Comparison of ENCODE assay signal across 20 mouse cellular contexts in genomic region chr7:84348145-84348911, GRCm38 (mm10).
A peak's percentile ranks its signal among the peaks of the same experiment; 100 is the strongest.
DNase-seq lines count a peak whose midpoint lies in the region; ATAC-seq and TF ChIP-seq lines count a peak whose summit lies in the region.
"Had no signal": no experiment of that assay in that cellular context is flagged by ENCODE, and none has a peak within 500 bp of the region (broad histone marks: within the 10 kb centered on the region; RNA-seq: fewer than 3 reads in every experiment).

No protein-coding gene starts in this region.

- peaks cover 49% of the 10 kb centered on the region for H3K36me3 ChIP-seq in forebrain, postnatal 0 days (ENCODE audit: insufficient read depth)
- H3K36me3 ChIP-seq in forebrain, embryonic 10.5 days (replicated peaks), result peaks cover 89% of the 10 kb centered on the region
- H3K36me3 ChIP-seq in hindbrain, embryonic 14.5 days (replicated peaks; ENCODE audit: control insufficient read depth, insufficient read depth), result peaks cover 49% of the 10 kb centered on the region
- peaks cover 60% of the 10 kb centered on the region for H3K36me3 ChIP-seq in hindbrain, embryonic 12.5 days

- 0 out of 2 replicates have a peak, but pooled peaks cover 3% of the 10 kb centered on the region for H3K4me1 ChIP-seq in forebrain, postnatal 0 days (ENCODE audit: insufficient read depth)
- no peaks in the 10 kb centered on the region for H3K4me1 ChIP-seq in forebrain, embryonic 10.5 days
- no peaks in the 10 kb centered on the region for H3K4me1 ChIP-seq in hindbrain, embryonic 14.5 days (replicated peaks; ENCODE audit: control insufficient read depth, insufficient read depth, low read length)
- H3K4me1 ChIP-seq in hindbrain, embryonic 12.5 days, result no peaks in the 10 kb centered on the region
- H3K4me1 ChIP-seq: embryonic facial prominence, embryonic 10.5 days; embryonic facial prominence, embryonic 12.5 days; forebrain, embryonic 12.5 days had no signal

- H3K27ac ChIP-seq in forebrain, postnatal 0 days (ENCODE audit: low read depth, low read length), result no peak overlapping the region
- H3K27ac ChIP-seq in forebrain, embryonic 10.5 days, result no peak overlapping the region
- 0 out of 2 replicates have a peak overlapping the region, but pooled peaks have one; percentile 26 for H3K27ac ChIP-seq in hindbrain, embryonic 14.5 days
- H3K27ac ChIP-seq in hindbrain, embryonic 12.5 days, result no peak overlapping the region
- peak overlapping the region; percentile 51 for H3K27ac ChIP-seq in layer of hippocampus, adult 2 months
- H3K27ac ChIP-seq: embryonic facial prominence, embryonic 10.5 days; embryonic facial prominence, embryonic 12.5 days; forebrain, embryonic 12.5 days; forebrain, embryonic 15.5 days had no signal

- 76% methylated on average over 9 of the region's 9 CpGs for WGBS in forebrain, postnatal 0 days
- 92% methylated on average over 9 of the region's 9 CpGs for WGBS in forebrain, embryonic 10.5 days
- 82% methylated on average over 9 of the region's 9 CpGs for WGBS in hindbrain, embryonic 14.5 days
- 88% methylated on average over 9 of the region's 9 CpGs for WGBS in hindbrain, embryonic 12.5 days

- H3K27me3 ChIP-seq in forebrain, postnatal 0 days (ENCODE audit: insufficient read depth, low read length), result no peaks in the 10 kb centered on the region
- H3K27me3 ChIP-seq in forebrain, embryonic 10.5 days (ENCODE audit: poor library complexity, severe bottlenecking), result no peaks in the 10 kb centered on the region
- no peaks in the 10 kb centered on the region for H3K27me3 ChIP-seq in hindbrain, embryonic 14.5 days (ENCODE audit: control insufficient read depth, insufficient read depth, low read length)
- H3K27me3 ChIP-seq in hindbrain, embryonic 12.5 days, result no peaks in the 10 kb centered on the region
- H3K27me3 ChIP-seq: embryonic facial prominence, embryonic 12.5 days; forebrain, embryonic 12.5 days; forebrain, embryonic 15.5 days had no signal

- no peaks in the 10 kb centered on the region for H3K9me3 ChIP-seq in forebrain, postnatal 0 days (ENCODE audit: low read length)
- peaks cover 11% of the 10 kb centered on the region for H3K9me3 ChIP-seq in forebrain, embryonic 10.5 days
- H3K9me3 ChIP-seq in hindbrain, embryonic 14.5 days (ENCODE audit: control insufficient read depth, low read length), result peaks cover 5% of the 10 kb centered on the region; the same call in 1 of the 2 replicates
- H3K9me3 ChIP-seq in hindbrain, embryonic 12.5 days (replicated peaks), result peaks cover 4% of the 10 kb centered on the region
- H3K9me3 ChIP-seq: forebrain, embryonic 15.5 days had no signal

- no peak for TF ChIP-seq CTCF in forebrain, postnatal 0 days (IDR thresholded peaks at IDR 0.05; ENCODE audit: low read depth)
- no peak for TF ChIP-seq CTCF in layer of hippocampus, adult 2 months (conservative IDR thresholded peaks at IDR 0.05)

- H3K4me3 ChIP-seq in forebrain, postnatal 0 days (ENCODE audit: low read depth, low read length), result no peak overlapping the region
- H3K4me3 ChIP-seq in forebrain, embryonic 10.5 days, result no peak overlapping the region
- no peak overlapping the region for H3K4me3 ChIP-seq in hindbrain, embryonic 14.5 days (replicated peaks; ENCODE audit: low read length)
- no peak overlapping the region for H3K4me3 ChIP-seq in hindbrain, embryonic 12.5 days
- no peak overlapping the region for H3K4me3 ChIP-seq in layer of hippocampus, adult 2 months
- H3K4me3 ChIP-seq: embryonic facial prominence, embryonic 10.5 days; embryonic facial prominence, embryonic 12.5 days; forebrain, embryonic 12.5 days; forebrain, embryonic 15.5 days had no signal

- no peak for DNase-seq in forebrain, postnatal 0 days
- no peak for DNase-seq in forebrain, embryonic 10.5 days (ENCODE audit: extremely low spot score, low spot score)
- DNase-seq in hindbrain, embryonic 14.5 days (ENCODE audit: low spot score), result no peak
- DNase-seq in layer of hippocampus, adult 2 months (ENCODE audit: low spot score in 2 of 2), result no peak
- no peak for DNase-seq in layer of hippocampus, adult 11-12 months (ENCODE audit: low spot score)
- peak; percentile 65 for DNase-seq in brain, adult 2 months (ENCODE audit: low read depth, low spot score)
- DNase-seq in right cerebral cortex, postnatal 10 days (ENCODE audit: low spot score in 2 of 2), result no peak
- DNase-seq: adrenal gland, adult 2 months; adrenal gland, postnatal 10 days; adrenal gland, postnatal 25 days; cerebellum, adult 11-12 months; cerebellum, adult 2 months; cerebellum, adult 9-10 months; cerebellum, postnatal 10 days; cerebellum, postnatal 25 days had no signal

- peak; percentile 32 for ATAC-seq in forebrain, postnatal 0 days
- no peak for ATAC-seq in hindbrain, embryonic 14.5 days (ENCODE audit: low FRiP score)
- no peak for ATAC-seq in hindbrain, embryonic 12.5 days (ENCODE audit: low FRiP score)
- ATAC-seq: forebrain, embryonic 15.5 days had no signal

- no peak overlapping the region for H3K9ac ChIP-seq in forebrain, postnatal 0 days
- no peak overlapping the region for H3K9ac ChIP-seq in hindbrain, embryonic 14.5 days
- H3K9ac ChIP-seq in hindbrain, embryonic 12.5 days, result no peak overlapping the region
- H3K9ac ChIP-seq: embryonic facial prominence, embryonic 12.5 days; forebrain, embryonic 12.5 days; forebrain, embryonic 15.5 days had no signal

- no peak overlapping the region for H3K4me2 ChIP-seq in forebrain, postnatal 0 days (ENCODE audit: low read depth)
- H3K4me2 ChIP-seq in hindbrain, embryonic 14.5 days (replicated peaks), result no peak overlapping the region
- H3K4me2 ChIP-seq in hindbrain, embryonic 12.5 days (replicated peaks), result no peak overlapping the region
- H3K4me2 ChIP-seq: embryonic facial prominence, embryonic 12.5 days; forebrain, embryonic 12.5 days; forebrain, embryonic 15.5 days had no signal

Comparison
In these comparisons a context has a peak if more than half of its experiments do, and no peak if none do; other contexts are left out.
1. H3K27ac ChIP-seq: peak in hindbrain, embryonic 14.5 days (single experiment) and layer of hippocampus, adult 2 months (single experiment); none in forebrain, postnatal 0 days (single experiment), forebrain, embryonic 10.5 days (single experiment) and hindbrain, embryonic 12.5 days (single experiment).